Mouse (Mus musculus): ENCODE results near the gene Ubald2.

DNA sequence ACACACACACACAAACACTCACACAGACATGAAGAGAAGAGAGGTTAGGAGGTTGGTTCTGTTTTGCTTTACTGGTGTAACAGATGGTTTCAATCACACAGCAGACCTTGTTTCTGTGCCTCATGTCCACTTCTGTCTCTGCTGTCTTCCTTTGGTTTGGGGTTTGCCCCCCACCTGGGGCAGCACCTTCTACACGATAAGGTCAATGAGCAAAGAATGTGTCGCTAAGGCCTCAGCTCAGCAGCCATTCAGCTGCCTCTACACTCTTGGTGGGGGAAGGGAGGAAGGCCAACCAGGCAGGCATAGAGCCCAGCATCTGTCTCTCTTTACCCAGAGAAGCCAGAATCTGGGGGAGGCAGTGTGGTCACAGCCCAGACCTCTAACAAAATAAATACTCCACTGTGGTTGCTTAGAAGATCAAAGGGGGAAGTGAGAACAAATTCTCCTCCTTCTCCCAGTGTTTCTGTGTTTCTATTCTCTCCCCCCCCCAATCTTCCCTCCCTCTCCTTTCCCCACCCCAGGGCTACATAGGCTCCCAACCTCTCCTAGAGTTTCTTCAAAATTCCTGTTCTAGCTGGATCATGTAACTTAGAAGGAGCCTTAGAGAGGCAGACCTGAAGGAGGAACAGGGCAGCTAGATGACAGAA, 15.6 kb upstream of the Ubald2 start:
- TF ChIP-seq CTCF (IDR thresholded peaks at IDR 0.05; ENCODE audit: extremely low read depth, insufficient read length, insufficient replicate concordance, low read depth, low read length) (no peak), POLR2A (IDR thresholded peaks at IDR 0.05; ENCODE audit: low read depth, low read length) (no peak)
